Mouse (Mus musculus): ENCODE results near the gene Hs1bp3. TPM values are rescaled to one million over a fixed set of nuclear protein-coding genes. Genes with fewer than 3 reads are reported as not detected.

The Hs1bp3 gene
- polyA plus RNA-seq, 1 experiment from 2014 or later = 18.3 TPM

- no peak overlapping the region for H3K27ac ChIP-seq (ENCODE audit: poor library complexity, severe bottlenecking)
- H3K9ac ChIP-seq = no peak overlapping the region
- no peak overlapping the region for H3K4me2 ChIP-seq
- no peaks in the 10 kb centered on the region for H3K36me3 ChIP-seq
- no peak overlapping the region for H3K4me3 ChIP-seq
- peaks cover 40% of the 10 kb centered on the region for H3K4me1 ChIP-seq (replicated peaks)
- ATAC-seq (ENCODE audit: insufficient number of reproducible peaks, low FRiP score) = no peak
- WGBS = 52% methylated on average over 9 of the region's 9 CpGs
- H3K9me3 ChIP-seq (replicated peaks) = no peaks in the 10 kb centered on the region
- H3K27me3 ChIP-seq (replicated peaks) = no peaks in the 10 kb centered on the region
Observed at GRCm38 (mm10) chr12:8380944-8381343, 67.7 kb downstream of the Hs1bp3 start.

DNA sequence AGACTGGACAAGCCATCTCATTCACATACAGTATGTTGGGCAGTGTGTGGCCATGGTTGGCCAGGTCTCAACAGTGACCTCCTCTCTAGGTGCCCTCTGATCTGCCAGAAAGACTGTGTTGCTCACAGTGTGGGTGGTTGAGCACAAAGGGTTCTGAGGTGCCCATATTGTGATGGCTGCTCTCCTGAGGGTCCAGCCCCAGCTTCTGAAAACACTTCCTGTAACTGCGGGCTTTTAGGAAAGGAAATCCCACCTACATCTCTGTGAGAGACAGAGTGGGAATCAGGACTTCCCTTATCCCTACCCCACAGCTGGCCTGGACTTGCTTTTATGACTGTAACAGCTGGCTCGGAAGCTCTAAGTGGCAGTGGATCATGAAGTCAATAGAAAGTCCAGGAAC lies 68.7 kb downstream of the Hs1bp3 start:
- Histone ChIP-seq H3K27ac (ENCODE audit: poor library complexity, severe bottlenecking) (no peak overlapping the region), H3K4me2 (no peak overlapping the region), H3K4me1 (replicated peaks) (peaks cover 50% of the 10 kb centered on the region), H3K9ac (no peak overlapping the region), H3K4me3 (no peak overlapping the region), H3K27me3 (replicated peaks) (no peaks in the 10 kb centered on the region), H3K36me3 (no peaks in the 10 kb centered on the region), H3K9me3 (replicated peaks) (no peaks in the 10 kb centered on the region)
- ATAC-seq (ENCODE audit: insufficient number of reproducible peaks, low FRiP score) = no peak
- 75% methylated on average over 2 of the region's 2 CpGs for WGBS

- no peaks in the 10 kb centered on the region for H3K36me3 ChIP-seq
- no peak for ATAC-seq (ENCODE audit: insufficient number of reproducible peaks, low FRiP score)
- WGBS = 49% methylated on average over 6 of the region's 6 CpGs
- H3K4me1 ChIP-seq (replicated peaks) = peaks cover 42% of the 10 kb centered on the region
- H3K4me3 ChIP-seq = no peak overlapping the region
- H3K27ac ChIP-seq (ENCODE audit: poor library complexity, severe bottlenecking) = no peak overlapping the region
- H3K27me3 ChIP-seq (replicated peaks) = no peaks in the 10 kb centered on the region
- H3K9ac ChIP-seq = no peak overlapping the region
- H3K4me2 ChIP-seq = no peak overlapping the region
- no peaks in the 10 kb centered on the region for H3K9me3 ChIP-seq (replicated peaks)
Observed at GRCm38 (mm10) chr12:8383822-8384221, 70.6 kb downstream of the Hs1bp3 start.

- no peak overlapping the region for H3K9ac ChIP-seq
- 13% methylated on average over 6 of the region's 6 CpGs for WGBS
Observed at GRCm38 (mm10) chr12:8386451-8387011, 73.3 kb downstream of the Hs1bp3 start.

GRCm38 (mm10) chr12:8387281-8387680 lies 74.0 kb downstream of the Hs1bp3 start:
- 73% methylated on average over 1 of the region's 1 CpGs for WGBS

More at GRCm38 (mm10) chr12:8386451-8387011, 73.3 kb downstream of the Hs1bp3 start:
- H3K27me3 ChIP-seq (replicated peaks) = no peaks in the 10 kb centered on the region
- H3K27ac ChIP-seq (ENCODE audit: poor library complexity, severe bottlenecking) = peak overlapping the region; percentile 89
- H3K36me3 ChIP-seq = no peaks in the 10 kb centered on the region
- 0 out of 2 replicates have a peak, but pooled peaks cover 2% of the 10 kb centered on the region for H3K9me3 ChIP-seq (replicated peaks)
- peak overlapping the region; percentile 27; the same call in 1 of the 2 replicates for H3K4me2 ChIP-seq
- no peak overlapping the region for H3K4me3 ChIP-seq
- peak; percentile 85 for ATAC-seq (ENCODE audit: insufficient number of reproducible peaks, low FRiP score)
- H3K4me1 ChIP-seq (replicated peaks) = peaks cover 23% of the 10 kb centered on the region

DNA sequence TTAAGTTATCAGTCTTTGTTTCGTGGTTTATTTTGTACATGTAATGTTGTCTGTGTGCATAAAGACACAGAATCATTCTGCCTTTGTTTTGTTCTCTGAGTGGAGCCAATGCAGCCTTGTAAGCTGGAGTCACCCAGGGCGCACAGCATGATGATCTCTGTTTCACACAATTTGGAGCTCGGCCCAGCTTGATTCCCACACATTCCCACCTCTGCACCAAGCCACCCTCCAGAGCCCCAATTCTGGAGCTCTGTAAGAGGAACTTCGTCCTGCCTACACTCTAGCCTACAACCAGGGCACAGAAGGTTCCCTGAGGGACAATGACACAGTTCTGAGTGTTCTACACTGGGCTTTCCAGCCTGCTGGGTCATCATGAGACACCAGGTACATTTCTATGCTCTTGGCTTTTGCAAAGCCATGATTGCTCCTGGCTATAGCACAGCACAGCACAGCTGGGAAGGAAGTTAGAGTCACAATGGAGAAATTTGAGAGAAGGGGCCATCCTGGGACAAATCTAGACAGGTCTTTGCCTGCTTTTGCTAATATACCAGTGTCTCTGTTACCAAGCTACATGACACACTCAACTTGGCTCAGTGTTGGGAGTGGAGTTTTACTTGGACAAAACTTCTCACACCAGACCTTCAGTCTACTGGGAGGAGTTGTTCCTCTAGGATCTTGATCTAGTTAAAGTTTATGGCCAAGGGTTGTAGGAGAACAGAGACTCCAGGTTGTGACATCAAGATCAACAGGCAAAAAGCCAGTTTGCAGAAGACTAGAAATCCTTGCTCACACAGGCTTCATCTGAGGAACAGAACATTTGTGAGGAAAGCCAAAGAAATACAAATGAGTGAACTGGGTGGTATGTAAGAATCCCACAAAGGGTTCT lies 75.5 kb downstream of the Hs1bp3 start:
- Histone ChIP-seq H3K27ac (ENCODE audit: poor library complexity, severe bottlenecking) (no peak overlapping the region), H3K27me3 (replicated peaks) (no peaks in the 10 kb centered on the region), H3K36me3 (no peaks in the 10 kb centered on the region), H3K9me3 (replicated peaks) (0 out of 2 replicates have a peak, but pooled peaks cover 3% of the 10 kb centered on the region), H3K4me1 (replicated peaks) (peaks cover 20% of the 10 kb centered on the region), H3K9ac (no peak overlapping the region), H3K4me3 (no peak overlapping the region), H3K4me2 (no peak overlapping the region)
- ATAC-seq (ENCODE audit: insufficient number of reproducible peaks, low FRiP score) = no peak
- WGBS = 83% methylated on average over 4 of the region's 4 CpGs

More at GRCm38 (mm10) chr12:8387281-8387680, 74.0 kb downstream of the Hs1bp3 start:
- no peaks in the 10 kb centered on the region for H3K36me3 ChIP-seq
- peak overlapping the region; percentile 89 for H3K27ac ChIP-seq (ENCODE audit: poor library complexity, severe bottlenecking)
- no peaks in the 10 kb centered on the region for H3K27me3 ChIP-seq (replicated peaks)
- H3K9me3 ChIP-seq (replicated peaks) = 0 out of 2 replicates have a peak, but pooled peaks cover 3% of the 10 kb centered on the region
- H3K4me3 ChIP-seq = no peak overlapping the region
- H3K4me1 ChIP-seq (replicated peaks) = peaks cover 23% of the 10 kb centered on the region
- ATAC-seq (ENCODE audit: insufficient number of reproducible peaks, low FRiP score) = no peak
- no peak overlapping the region for H3K9ac ChIP-seq
- H3K4me2 ChIP-seq = no peak overlapping the region

DNA sequence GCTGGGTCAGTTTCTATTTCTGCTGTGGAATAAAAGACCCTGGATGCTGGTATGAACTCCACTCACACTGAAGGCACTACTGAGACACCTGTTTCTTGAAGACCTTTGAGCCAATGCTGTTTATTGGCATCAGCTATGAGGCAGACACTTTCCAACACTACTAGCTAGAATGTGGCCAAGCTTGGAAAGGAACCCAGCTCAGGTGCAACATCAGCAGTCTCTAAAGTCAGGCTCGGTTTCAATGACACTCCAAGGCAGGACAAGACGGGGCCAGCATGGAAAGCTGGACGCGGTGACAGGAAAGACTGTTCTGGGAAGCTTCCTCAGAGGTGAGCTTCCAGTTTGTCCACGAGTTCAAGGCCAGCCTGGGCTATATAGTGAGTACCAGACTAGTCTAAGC lies 80.0 kb downstream of the Hs1bp3 start:
- 79% methylated on average over 5 of the region's 5 CpGs for WGBS
- no peak overlapping the region for H3K4me3 ChIP-seq
- H3K27me3 ChIP-seq (replicated peaks) = no peaks in the 10 kb centered on the region
- H3K27ac ChIP-seq (ENCODE audit: poor library complexity, severe bottlenecking) = no peak overlapping the region
- no peaks in the 10 kb centered on the region for H3K36me3 ChIP-seq
- no peak overlapping the region for H3K4me2 ChIP-seq
- H3K9ac ChIP-seq = no peak overlapping the region
- peaks cover 7% of the 10 kb centered on the region for H3K4me1 ChIP-seq (replicated peaks)
- 0 out of 2 replicates have a peak, but pooled peaks cover 3% of the 10 kb centered on the region for H3K9me3 ChIP-seq (replicated peaks)
- ATAC-seq (ENCODE audit: insufficient number of reproducible peaks, low FRiP score) = no peak

Other genes starting within 250 kb of the Hs1bp3 start
- 56.0 and 64.5 TPM in 2 replicates for gene Ldah, start 105.3 kb upstream of the Hs1bp3 start, polyA plus RNA-seq (2016; fragmentation: Nextera tagmentation; extraction: Ambion mirVana)
- gene Gdf7, start 11.5 kb upstream of the Hs1bp3 start, polyA plus RNA-seq (2016; fragmentation: Nextera tagmentation; extraction: Ambion mirVana) = 0.24 and 0.27 TPM in 2 replicates
- 52.9 and 55.1 TPM in 2 replicates for gene Rhob, start 186.6 kb downstream of the Hs1bp3 start, polyA plus RNA-seq (2016; fragmentation: Nextera tagmentation; extraction: Ambion mirVana)